ENCODE assay signal across 9 mouse cellular contexts in genomic region chr4:152151451-152151965, GRCm38 (mm10). TPM values are rescaled to one million over a fixed set of nuclear protein-coding genes. Genes with fewer than 3 reads are reported as not detected.
DNase-seq lines count a peak whose midpoint lies in the region; ATAC-seq and TF ChIP-seq lines count a peak whose summit lies in the region.
"Had no signal": no experiment of that assay in that cellular context is flagged by ENCODE, and none has a peak within 500 bp of the region (broad histone marks: within the 10 kb centered on the region; RNA-seq: fewer than 3 reads in every experiment).

No protein-coding gene starts in this region.

- ATAC-seq in liver, embryonic 15.5 days (ENCODE audit: insufficient read depth) = 0 out of 2 replicates have a peak, but pooled peaks have one; percentile 20

- no peak overlapping the region for H3K9ac ChIP-seq in liver, embryonic 15.5 days

- H3K27ac ChIP-seq in gastrocnemius, adult 2 months = no peak overlapping the region
- no peak overlapping the region for H3K27ac ChIP-seq in thymus, adult 2 months (ENCODE audit: control insufficient read depth, insufficient read depth, low read length)
- H3K27ac ChIP-seq in liver, embryonic 15.5 days (replicated peaks) = no peak overlapping the region

- no peak for TF ChIP-seq POLR2A in thymus, adult 2 months (IDR thresholded peaks at IDR 0.05; ENCODE audit: control insufficient read depth, extremely low read depth, insufficient read depth, low read length, poor library complexity)

- peaks cover 17% of the 10 kb centered on the region for H3K4me1 ChIP-seq in thymus, adult 2 months (replicated peaks; ENCODE audit: control insufficient read depth, insufficient read depth, low read length)
- H3K4me1 ChIP-seq in liver, embryonic 15.5 days (replicated peaks) = peaks cover 31% of the 10 kb centered on the region

- no peak for TF ChIP-seq CTCF in gastrocnemius, adult 2 months (IDR thresholded peaks at IDR 0.05)
- TF ChIP-seq CTCF in thymus, adult 2 months (IDR thresholded peaks at IDR 0.05; ENCODE audit: borderline replicate concordance, control insufficient read depth, extremely low read depth, insufficient read depth, low read length, poor library complexity) = no peak

- no peaks in the 10 kb centered on the region for H3K36me3 ChIP-seq in thymus, adult 2 months (ENCODE audit: control insufficient read depth, insufficient read depth, low read length)
- no peaks in the 10 kb centered on the region for H3K36me3 ChIP-seq in liver, embryonic 15.5 days (replicated peaks)

- H3K4me3 ChIP-seq in gastrocnemius, adult 2 months = peak overlapping the region; percentile 62
- H3K4me3 ChIP-seq in thymus, adult 2 months (ENCODE audit: control insufficient read depth, insufficient read depth, low read length) = peak overlapping the region; percentile 51
- H3K4me3 ChIP-seq in liver, embryonic 15.5 days (replicated peaks) = peak overlapping the region; percentile 52

- H3K4me2 ChIP-seq in liver, embryonic 15.5 days = peak overlapping the region; percentile 78

- intact Hi-C loops in gastrocnemius, adult 2 months (cut with DNase I) = no loop called here

- no peaks in the 10 kb centered on the region for H3K9me3 ChIP-seq in liver, embryonic 15.5 days (replicated peaks)

- no peaks in the 10 kb centered on the region; the same call in 1 of the 2 replicates for H3K27me3 ChIP-seq in thymus, adult 2 months (ENCODE audit: control insufficient read depth, insufficient read depth, low read length)
- peaks cover 72% of the 10 kb centered on the region for H3K27me3 ChIP-seq in liver, embryonic 15.5 days

- no peak for DNase-seq in gastrocnemius, adult 2 months
- DNase-seq in gastrocnemius, adult 18-20 months (ENCODE audit: low spot score) = no peak
- DNase-seq in thymus, adult 2 months = no peak
- DNase-seq in thymus, postnatal 10 days (ENCODE audit: low spot score in 2 of 2) = no peak
- DNase-seq in urinary bladder, postnatal 4 days (ENCODE audit: low spot score in 2 of 2) = no peak
- no peak for DNase-seq in gastrocnemius, postnatal 4 days (ENCODE audit: low spot score in 2 of 2)
- no peak for DNase-seq in c-Kit-positive CD71-positive TER-119-positive erythroid progenitor cells, embryonic 14.5 days (ENCODE audit: low spot score)

- 42% methylated on average over 7 of the region's 7 CpGs for WGBS in thymus, adult 2 months
- 12% methylated on average over 7 of the region's 7 CpGs for WGBS in liver, embryonic 15.5 days (ENCODE audit: insufficient replicate concordance)

RNA-seq across cellular contexts. Expression of gene Espn, which starts 0.7 kb away (rescaled TPM):
- total RNA-seq in gastrocnemius, adult 2 months (2021) = under 1 TPM; 0.13 to 0.45 TPM
- under 1 TPM; 0.36 to 0.59 TPM for total RNA-seq in gastrocnemius, adult 18-20 months (2021)
- 5.7 and 6.5 TPM in 2 replicates for polyA plus RNA-seq in thymus, adult 2 months (2012; rRNA removed)
- polyA plus RNA-seq in liver, embryonic 15.5 days (2015; fragmentation: Nextera tagmentation; extraction: Ambion mirVana) = 1.5 and 2.0 TPM in 2 replicates
- total RNA-seq in gastrocnemius, postnatal 4 days (2021) = 1 to 10 TPM; 1.5 TPM

RNA-seq across cellular contexts. Expression of gene Hes2, which starts 7.2 kb away (rescaled TPM):
- total RNA-seq in gastrocnemius, adult 2 months (2021) = not detected
- total RNA-seq in gastrocnemius, adult 18-20 months (2021) = not detected
- polyA plus RNA-seq in thymus, adult 2 months (2012; rRNA removed) = 0.07 and 0.20 TPM in 2 replicates
- 0.14 TPM in 1 of 2 replicates, not detected in the other for polyA plus RNA-seq in liver, embryonic 15.5 days (2015; fragmentation: Nextera tagmentation; extraction: Ambion mirVana)
- total RNA-seq in gastrocnemius, postnatal 4 days (2021) = not detected
- total RNA-seq: gastrocnemius, postnatal 25 days had no signal

RNA-seq across cellular contexts. Expression of gene Acot7, which starts 26.4 kb away (rescaled TPM):
- 10 to 100 TPM; 12.7 to 22.8 TPM for total RNA-seq in gastrocnemius, adult 2 months (2021)
- 10 to 100 TPM; 16.2 to 18.8 TPM for total RNA-seq in gastrocnemius, adult 18-20 months (2021)
- polyA plus RNA-seq in thymus, adult 2 months (2012; rRNA removed) = 56.6 and 80.8 TPM in 2 replicates
- polyA plus RNA-seq in liver, embryonic 15.5 days (2015; fragmentation: Nextera tagmentation; extraction: Ambion mirVana) = 14.0 and 14.2 TPM in 2 replicates
- total RNA-seq in gastrocnemius, postnatal 4 days (2021) = 10 to 100 TPM; 13.5 to 17.6 TPM

RNA-seq across cellular contexts. Expression of gene Tnfrsf25, which starts 35.8 kb away (rescaled TPM):
- 1 to 10 TPM in 1 of 2 experiments, under 1 TPM in 1; 0.38 to 2.0 TPM for total RNA-seq in gastrocnemius, adult 2 months (2021)
- total RNA-seq in gastrocnemius, adult 18-20 months (2021) = 1 to 10 TPM; 1.0 to 1.8 TPM
- 19.9 and 20.6 TPM in 2 replicates for polyA plus RNA-seq in thymus, adult 2 months (2012; rRNA removed)
- 0.37 and 0.50 TPM in 2 replicates for polyA plus RNA-seq in liver, embryonic 15.5 days (2015; fragmentation: Nextera tagmentation; extraction: Ambion mirVana)
- total RNA-seq in gastrocnemius, postnatal 4 days (2021) = 1 to 10 TPM; 1.9 to 2.0 TPM
